Mouse (Mus musculus) liver, postnatal 0 days (tissue): ENCODE data around the gene Ndel1.

Source experiments
- CTCF ChIP-seq: sonication (generic); IDR thresholded peaks from 2 replicates; pipeline ENCODE4 v1.5.1; 2016; ENCODE audit warnings: antibody characterized with exemption, low read depth
- EP300 ChIP-seq: IDR thresholded peaks from 2 replicates; pipeline ENCODE4 v1.6.1; 2016; ENCODE audit warnings: antibody characterized with exemption, low read depth, mild to moderate bottlenecking

DNA sequence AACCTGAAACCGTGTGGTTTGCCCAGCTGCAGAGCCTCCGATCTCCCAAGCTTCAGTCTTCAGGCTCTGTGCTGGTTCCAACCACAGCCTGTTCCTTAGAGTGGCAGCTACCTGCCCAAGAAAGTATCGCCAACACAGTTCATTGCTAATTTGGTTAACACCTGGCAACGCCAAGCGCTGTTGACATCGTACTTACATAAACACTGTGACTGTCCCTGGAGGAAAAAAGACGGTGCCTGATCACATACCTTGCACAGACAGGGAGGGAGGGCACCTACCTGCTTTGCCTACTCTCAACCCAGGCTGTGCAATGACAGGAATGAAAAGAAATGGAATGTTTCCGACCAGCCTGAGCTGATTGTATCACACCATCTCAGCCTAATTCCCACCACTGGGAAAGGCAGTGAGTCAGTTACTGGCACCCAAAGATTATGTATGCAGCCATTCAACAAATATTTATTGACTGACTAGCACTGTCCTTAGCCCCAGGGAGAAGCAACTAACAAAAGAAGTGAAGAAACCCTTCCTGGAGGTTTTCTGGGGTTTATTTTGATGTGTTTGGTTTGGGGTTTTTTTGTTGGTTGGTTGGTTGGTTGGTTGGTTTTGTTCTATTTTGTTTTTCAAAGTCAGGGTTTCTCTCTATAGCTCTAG, 11.6 kb downstream of the Ndel1 start:
- TF ChIP-seq CTCF (no peak), EP300 (no peak)
